Mouse (Mus musculus): ENCODE data around the gene Tex16. TPM values are rescaled to one million over a fixed set of nuclear protein-coding genes. Genes with fewer than 3 reads are reported as not detected.

Gene Tex16
- not detected in 2 replicates for polyA plus RNA-seq (2012; rRNA removed)

GRCm38 (mm10) chrX:112010707-112011106, at the start of gene Tex16:
Gene Tex16, plus strand, starts transcription at chrX:112011007.

Other genes with a start within 250 kb of the Tex16 start
- not detected in 2 replicates for gene Gm45194, start 119.6 kb upstream of the Tex16 start, polyA plus RNA-seq (2012; rRNA removed)
- not detected in 2 replicates for gene 4933403O08Rik, start 228.0 kb downstream of the Tex16 start, polyA plus RNA-seq (2012; rRNA removed)

All from colon, adult 2 months (tissue).